Mouse (Mus musculus) kidney, adult 2 months (tissue): Measurements from ENCODE around the gene Ak7. TPM values are rescaled to one million over a fixed set of nuclear protein-coding genes. Genes with fewer than 3 reads are reported as not detected.

Experiments used
- DNase-seq: peaks from one replicate; pipeline ENCODE4 v3.0.0; 2021
- H3K27ac ChIP-seq: fragments of 200-500 bp; 2 replicates; pipeline ENCODE4 v1.5.1; 2012; ENCODE audit warnings: low read depth, low read length, control low read depth, inconsistent platforms; ENCODE audit not compliant: insufficient read depth
- H3K27me3 ChIP-seq: fragments of 200-500 bp; replicated peaks from 2 replicates; pipeline ENCODE4 v1.6.1; 2012; ENCODE audit warnings: mild to moderate bottlenecking, moderate library complexity, low read length, inconsistent platforms; ENCODE audit not compliant: control insufficient read depth, insufficient read depth
- H3K36me3 ChIP-seq: fragments of 200-500 bp; 2 replicates; pipeline ENCODE4 v1.6.1; 2012; ENCODE audit warnings: mild to moderate bottlenecking, moderate library complexity, low read length, inconsistent platforms; ENCODE audit not compliant: control insufficient read depth, insufficient read depth
- H3K4me1 ChIP-seq: fragments of 200-500 bp; 2 replicates; pipeline ENCODE4 v1.6.1; 2011; ENCODE audit warnings: low read length; ENCODE audit not compliant: control insufficient read depth, insufficient read depth
- H3K4me3 ChIP-seq: fragments of 200-500 bp; 2 replicates; pipeline ENCODE4 v1.5.1; 2011; ENCODE audit warnings: mild to moderate bottlenecking, low read depth, low read length, control low read depth; ENCODE audit not compliant: insufficient read depth
- CTCF ChIP-seq: fragments of 200-500 bp; conservative IDR thresholded peaks from 2 replicates; pipeline ENCODE4 v1.5.1; 2011; ENCODE audit warnings: low read depth, mild to moderate bottlenecking, control low read depth, low read length, moderate library complexity, mixed read lengths; ENCODE audit not compliant: insufficient read depth, insufficient read length
- POLR2A ChIP-seq: fragments of 200-500 bp; IDR thresholded peaks from one replicate; pipeline ENCODE4 v1.6.1; 2011; ENCODE audit warnings: low read depth, low read length, control low read depth
- WGBS: fragments of 180-500 bp; shearing (Covaris S2); methylation state at CpG from one replicate; pipeline ENCODE4 v1.1.7; 2018; 5-methylcytosine and 5-hydroxymethylcytosine counted together
- polyA plus RNA-seq: library from polyadenylated mRNA; depleted of rRNA; stranded (reverse); fragments of >200 nt; gene quantifications from 2 replicates; pipeline ENCODE4 v1.2.3, GENCODE M21; 2012

Gene Ak7
- polyA plus RNA-seq, 1 experiment = 0.94 TPM

DNA sequence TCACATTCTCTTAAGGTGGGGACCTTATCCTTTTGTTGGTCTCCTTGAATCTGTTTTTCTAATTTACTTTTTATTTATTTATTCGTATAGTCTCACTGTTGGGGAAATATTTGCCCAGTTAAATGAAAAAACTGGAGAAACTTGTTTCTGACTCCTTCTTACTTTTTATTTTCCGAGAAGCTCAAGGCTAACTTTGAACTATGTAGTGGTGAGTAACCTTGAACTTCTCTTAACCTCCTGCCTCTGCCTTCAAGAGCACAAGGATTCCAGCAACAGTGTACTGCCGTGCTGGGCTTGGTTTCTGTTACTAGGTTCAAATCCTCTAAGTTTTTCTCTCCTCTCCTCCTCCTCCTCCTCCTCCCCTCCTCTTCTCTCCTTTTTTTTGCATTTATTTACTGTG lies 55.9 kb downstream of the Ak7 start:
- TF ChIP-seq POLR2A (no peak), CTCF (no peak)
- DNase-seq = peak; percentile 24
- H3K27ac ChIP-seq = no peak overlapping the region
- H3K4me3 ChIP-seq = no peak overlapping the region
- WGBS = 34% methylated on average over 3 of the region's 3 CpGs
- H3K27me3 ChIP-seq = no peaks in the 10 kb centered on the region
- peaks cover 6% of the 10 kb centered on the region; the same call in 1 of the 2 replicates for H3K4me1 ChIP-seq
- H3K36me3 ChIP-seq = no peaks in the 10 kb centered on the region

DNA sequence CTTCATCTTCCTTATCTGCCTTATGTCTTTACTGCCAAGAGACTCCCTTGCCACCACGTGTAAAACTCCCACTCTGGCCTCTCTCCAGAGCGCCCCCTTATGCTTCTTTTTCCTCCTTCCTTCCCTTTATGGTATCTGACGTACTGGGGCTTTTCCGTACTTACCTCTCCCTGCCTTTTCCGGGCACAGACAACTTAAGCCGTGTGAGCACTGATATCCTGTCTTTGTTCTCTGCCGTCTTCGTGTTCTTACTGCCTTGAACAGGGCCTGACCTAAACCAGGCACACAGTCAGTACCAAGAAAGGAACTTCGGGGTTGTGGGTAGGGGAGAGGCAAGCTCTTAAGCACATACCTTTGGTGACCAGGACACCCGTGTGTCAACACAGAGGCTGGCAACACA lies 63.9 kb downstream of the Ak7 start:
- H3K27ac ChIP-seq = no peak overlapping the region
- DNase-seq = no peak
- H3K4me3 ChIP-seq = no peak overlapping the region
- no peaks in the 10 kb centered on the region for H3K4me1 ChIP-seq
- WGBS = 69% methylated on average over 10 of the region's 10 CpGs
- no peaks in the 10 kb centered on the region for H3K36me3 ChIP-seq
- TF ChIP-seq CTCF = no peak
- TF ChIP-seq POLR2A = no peak
- no peaks in the 10 kb centered on the region for H3K27me3 ChIP-seq

DNA sequence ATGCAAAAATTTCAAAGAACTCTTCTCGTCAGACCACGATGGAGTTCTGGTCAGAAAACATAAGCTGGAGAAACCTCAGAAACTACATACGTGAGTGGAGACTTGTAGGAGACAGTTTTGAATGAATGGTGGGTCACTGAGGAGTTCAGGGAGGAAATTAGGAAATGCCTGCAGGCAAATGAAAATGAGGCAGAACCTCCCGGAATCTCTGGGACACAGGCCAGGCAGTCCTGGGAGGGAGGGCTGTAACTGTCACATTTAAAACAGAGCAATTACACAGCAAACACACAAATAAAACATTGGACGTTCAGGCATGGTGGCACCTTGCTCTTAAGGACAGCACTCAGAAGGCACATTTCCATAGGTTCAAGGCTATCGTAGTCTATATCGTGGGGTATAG lies 69.1 kb downstream of the Ak7 start:
- peak; percentile 53 for DNase-seq
- no peak overlapping the region for H3K27ac ChIP-seq
- WGBS = 50% methylated on average over 7 of the region's 7 CpGs
- H3K4me3 ChIP-seq = no peak overlapping the region
- H3K36me3 ChIP-seq = no peaks in the 10 kb centered on the region
- no peaks in the 10 kb centered on the region for H3K27me3 ChIP-seq
- no peak for TF ChIP-seq CTCF
- TF ChIP-seq POLR2A = no peak
- H3K4me1 ChIP-seq = no peaks in the 10 kb centered on the region

DNA sequence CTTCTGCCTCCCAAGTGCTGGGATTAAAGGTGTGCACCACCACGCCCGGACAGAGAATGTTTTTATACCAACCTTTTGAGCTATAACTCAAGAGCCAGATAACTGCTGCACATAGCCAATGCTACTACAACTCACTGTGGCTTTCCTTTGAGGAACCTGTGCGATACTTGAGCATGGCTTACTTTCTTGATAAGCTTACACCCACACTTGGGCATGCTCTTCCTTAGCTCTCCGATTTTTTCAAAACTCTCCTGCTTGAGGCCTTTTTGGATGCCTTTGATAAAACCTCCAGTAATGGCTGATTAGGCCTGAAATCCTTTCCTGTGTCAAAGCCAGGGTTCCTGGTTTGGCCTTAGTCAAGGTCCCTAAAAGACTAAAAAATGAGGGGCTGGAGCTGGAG lies 71.9 kb downstream of the Ak7 start:
- no peak for DNase-seq
- Histone ChIP-seq H3K4me3 (no peak overlapping the region), H3K27me3 (no peaks in the 10 kb centered on the region), H3K4me1 (no peaks in the 10 kb centered on the region), H3K27ac (no peak overlapping the region), H3K36me3 (no peaks in the 10 kb centered on the region)
- 93% methylated on average over 4 of the region's 4 CpGs for WGBS
- TF ChIP-seq CTCF = no peak
- no peak for TF ChIP-seq POLR2A

DNA sequence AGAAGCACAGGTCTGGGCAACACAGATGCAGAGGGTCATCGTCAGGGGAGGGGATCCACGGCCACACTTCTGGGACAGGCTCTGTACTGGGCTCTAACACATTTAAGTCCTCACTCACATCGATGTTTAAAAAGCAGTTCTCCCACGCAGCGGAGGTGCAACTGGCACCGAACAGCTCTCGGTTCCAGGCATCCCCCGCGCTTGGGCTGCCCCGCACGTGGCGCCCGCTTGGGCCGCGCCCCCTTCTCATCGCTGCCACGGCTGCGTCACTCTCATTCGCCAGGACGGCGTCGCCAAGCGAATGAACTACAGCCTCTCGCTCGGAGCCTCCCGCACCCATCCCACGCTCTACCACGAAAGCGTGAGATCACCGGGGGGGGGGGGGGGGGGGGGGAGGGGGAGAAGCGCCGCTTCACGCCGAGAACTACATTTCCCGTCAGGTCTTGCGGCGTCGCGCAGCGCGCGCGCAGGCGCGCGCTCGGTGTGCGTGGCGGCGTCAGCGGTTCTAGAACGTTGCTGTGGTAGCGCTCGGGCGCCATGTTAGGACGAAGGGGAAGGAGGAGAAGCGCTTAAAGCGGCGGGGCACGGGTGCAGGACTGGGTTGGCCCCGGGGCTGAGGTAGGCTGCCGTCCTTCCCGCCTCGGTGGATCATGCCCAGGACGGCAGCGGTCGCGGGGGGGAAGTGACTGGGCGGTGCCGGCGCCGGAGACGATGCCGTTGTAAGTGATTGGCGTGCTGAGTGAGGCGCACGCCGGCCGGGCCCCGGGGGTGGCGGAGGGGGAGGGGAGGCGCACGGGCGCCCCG lies 78.6 kb downstream of the Ak7 start, which contains the start of gene Papola:
Gene Papola, plus strand, starts transcription at position 499 of the 804 bp plus-strand sequence.
- Histone ChIP-seq H3K4me3 (peak within 1 kb of the TSS; percentile 82), H3K4me1 (peaks cover 15% of the 10 kb centered on the region; the same call in 1 of the 2 replicates), H3K27ac (peak within 1 kb of the TSS; percentile 91), H3K36me3 (no peaks in the 10 kb centered on the region), H3K27me3 (no peaks in the 10 kb centered on the region)
- DNase-seq = peak; percentile 94
- under 1% methylated on average over 83 of the region's 85 CpGs for WGBS
- TF ChIP-seq CTCF = no peak
- TF ChIP-seq POLR2A = peak; percentile 67

DNA sequence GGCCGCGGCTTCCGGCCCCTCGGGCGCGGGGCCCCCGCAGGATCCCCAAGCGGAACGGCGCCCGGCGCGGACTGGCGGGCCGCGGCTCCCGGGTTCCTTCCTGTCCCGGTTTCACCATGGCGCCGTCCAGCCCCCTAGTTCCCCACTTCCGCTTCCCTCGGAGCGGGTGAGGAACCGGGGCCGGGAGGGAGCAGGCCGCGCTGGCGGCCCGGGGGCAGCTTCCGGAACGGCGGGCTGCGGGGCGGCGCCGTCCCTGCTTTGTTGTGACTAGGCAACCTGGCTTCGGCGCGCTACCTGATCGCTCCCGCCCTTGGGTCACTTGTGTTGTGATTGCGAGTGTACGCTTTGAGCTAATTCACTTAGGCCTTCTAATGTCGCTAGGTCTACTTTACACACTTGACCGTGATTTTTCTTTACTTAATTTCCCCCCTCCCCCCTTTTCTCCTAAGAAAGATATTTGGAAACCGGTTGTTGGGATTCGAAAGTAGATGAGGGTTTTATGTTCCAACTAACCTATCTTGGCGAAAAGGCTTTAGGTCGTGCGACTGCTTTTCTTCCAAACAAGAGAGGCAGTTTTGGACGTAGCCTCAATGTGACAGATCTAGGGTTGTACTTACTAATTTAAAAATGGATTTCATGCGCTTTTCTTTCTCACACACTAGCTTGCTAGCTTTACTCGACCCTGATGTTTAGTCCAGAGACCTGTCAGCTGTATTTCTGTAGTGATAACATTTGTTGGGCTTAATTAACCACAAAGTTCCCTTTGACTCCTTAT lies 79.4 kb downstream of the Ak7 start:
- Histone ChIP-seq H3K27ac (peak overlapping the region; percentile 88), H3K4me3 (peak overlapping the region; percentile 82), H3K36me3 (no peaks in the 10 kb centered on the region), H3K4me1 (peaks cover 15% of the 10 kb centered on the region; the same call in 1 of the 2 replicates), H3K27me3 (no peaks in the 10 kb centered on the region)
- TF ChIP-seq POLR2A (no peak), CTCF (no peak)
- under 1% methylated on average over 53 of the region's 53 CpGs for WGBS
- peak; percentile 85 for DNase-seq

DNA sequence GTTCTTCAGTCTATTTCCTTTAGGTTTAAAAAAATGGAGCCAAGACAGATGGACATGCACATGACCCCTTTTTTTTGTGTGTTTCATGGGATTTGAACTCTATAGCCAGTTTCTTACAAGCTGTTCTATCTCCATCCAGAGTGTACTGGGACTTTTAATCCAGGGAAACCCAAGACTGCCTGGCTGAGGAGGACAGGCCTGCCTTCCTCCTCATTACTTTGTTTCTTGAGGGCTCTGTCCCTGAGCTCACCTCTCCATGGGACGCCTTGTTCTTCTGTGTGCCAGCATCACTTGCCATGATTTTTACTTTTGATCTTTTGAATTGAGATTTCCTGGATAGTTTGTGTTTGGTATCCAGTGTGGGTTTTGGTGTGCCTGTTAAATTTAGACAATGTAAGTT lies 80.3 kb downstream of the Ak7 start:
- H3K36me3 ChIP-seq = no peaks in the 10 kb centered on the region
- no peak for DNase-seq
- no peak overlapping the region for H3K27ac ChIP-seq
- WGBS = 29% methylated on average over 1 of the region's 1 CpGs
- H3K4me1 ChIP-seq = peaks cover 20% of the 10 kb centered on the region
- H3K27me3 ChIP-seq = no peaks in the 10 kb centered on the region
- peak overlapping the region; percentile 43; the same call in 1 of the 2 replicates for H3K4me3 ChIP-seq
- TF ChIP-seq CTCF = no peak
